Mouse (Mus musculus): Measurements from ENCODE around the gene Nfyb. TPM values are rescaled to one million over a fixed set of nuclear protein-coding genes. Genes with fewer than 3 reads are reported as not detected.

Gene Nfyb
- total and polyA plus RNA-seq, 2 experiments from 2014 or later = 26.5 to 44.0 TPM

GRCm38 (mm10) chr10:82789181-82789580 lies 25.2 kb upstream of the Nfyb start:
- no peaks in the 10 kb centered on the region for H3K9me3 ChIP-seq (ENCODE audit: low read length)
- H3K27ac ChIP-seq (ENCODE audit: low read depth, low read length) = no peak overlapping the region
- ATAC-seq (ENCODE audit: low FRiP score) (no peak), DNase-seq (ENCODE audit: low spot score) (no peak)
- no peaks in the 10 kb centered on the region for H3K36me3 ChIP-seq (ENCODE audit: insufficient read depth, low read length)
- no peaks in the 10 kb centered on the region for H3K27me3 ChIP-seq (ENCODE audit: insufficient read depth, low read length)
- TF ChIP-seq CTCF (IDR thresholded peaks at IDR 0.05) = no peak
- H3K4me3 ChIP-seq (ENCODE audit: low read depth, low read length) = no peak overlapping the region
- H3K4me2 ChIP-seq (ENCODE audit: low read depth, low read length, poor library complexity, severe bottlenecking) = no peak overlapping the region
- no peaks in the 10 kb centered on the region for H3K4me1 ChIP-seq (ENCODE audit: insufficient read depth, low read length)
- H3K9ac ChIP-seq (replicated peaks; ENCODE audit: low read length, poor library complexity, severe bottlenecking) = no peak overlapping the region

- Histone ChIP-seq H3K9ac (replicated peaks; ENCODE audit: low read length, poor library complexity, severe bottlenecking) (no peak overlapping the region), H3K9me3 (ENCODE audit: low read length) (no peaks in the 10 kb centered on the region), H3K4me2 (ENCODE audit: low read depth, low read length, poor library complexity, severe bottlenecking) (no peak overlapping the region), H3K4me3 (ENCODE audit: low read depth, low read length) (no peak overlapping the region), H3K4me1 (ENCODE audit: insufficient read depth, low read length) (no peaks in the 10 kb centered on the region), H3K27ac (ENCODE audit: low read depth, low read length) (no peak overlapping the region), H3K27me3 (ENCODE audit: insufficient read depth, low read length) (no peaks in the 10 kb centered on the region), H3K36me3 (ENCODE audit: insufficient read depth, low read length) (no peaks in the 10 kb centered on the region)
- no peak for DNase-seq (ENCODE audit: low spot score)
- no peak for ATAC-seq (ENCODE audit: low FRiP score)
- no peak for TF ChIP-seq CTCF (IDR thresholded peaks at IDR 0.05)
- WGBS = 34% methylated on average over 2 of the region's 2 CpGs
Measured at GRCm38 (mm10) chr10:82782472-82782871, 18.5 kb upstream of the Nfyb start.

GRCm38 (mm10) chr10:82780816-82781215 lies 16.9 kb upstream of the Nfyb start:
- ATAC-seq (ENCODE audit: low FRiP score) = no peak

GRCm38 (mm10) chr10:82780322-82780721 lies 16.4 kb upstream of the Nfyb start:
- no peak for ATAC-seq (ENCODE audit: low FRiP score)
- Histone ChIP-seq H3K36me3 (ENCODE audit: insufficient read depth, low read length) (no peaks in the 10 kb centered on the region), H3K27me3 (ENCODE audit: insufficient read depth, low read length) (no peaks in the 10 kb centered on the region), H3K9ac (replicated peaks; ENCODE audit: low read length, poor library complexity, severe bottlenecking) (no peak overlapping the region), H3K4me3 (ENCODE audit: low read depth, low read length) (no peak overlapping the region), H3K9me3 (ENCODE audit: low read length) (no peaks in the 10 kb centered on the region), H3K4me2 (ENCODE audit: low read depth, low read length, poor library complexity, severe bottlenecking) (no peak overlapping the region), H3K4me1 (ENCODE audit: insufficient read depth, low read length) (no peaks in the 10 kb centered on the region), H3K27ac (ENCODE audit: low read depth, low read length) (no peak overlapping the region)
- WGBS = 96% methylated on average over 3 of the region's 3 CpGs
- no peak for TF ChIP-seq CTCF (IDR thresholded peaks at IDR 0.05)
- DNase-seq (ENCODE audit: low spot score) = no peak

More at GRCm38 (mm10) chr10:82780816-82781215, 16.9 kb upstream of the Nfyb start:
- H3K9me3 ChIP-seq (ENCODE audit: low read length) = no peaks in the 10 kb centered on the region
- H3K9ac ChIP-seq (replicated peaks; ENCODE audit: low read length, poor library complexity, severe bottlenecking) = no peak overlapping the region
- no peak overlapping the region for H3K4me2 ChIP-seq (ENCODE audit: low read depth, low read length, poor library complexity, severe bottlenecking)
- H3K4me3 ChIP-seq (ENCODE audit: low read depth, low read length) = no peak overlapping the region
- TF ChIP-seq CTCF (IDR thresholded peaks at IDR 0.05) = no peak
- H3K27me3 ChIP-seq (ENCODE audit: insufficient read depth, low read length) = no peaks in the 10 kb centered on the region
- no peak for DNase-seq (ENCODE audit: low spot score)
- H3K36me3 ChIP-seq (ENCODE audit: insufficient read depth, low read length) = no peaks in the 10 kb centered on the region
- H3K4me1 ChIP-seq (ENCODE audit: insufficient read depth, low read length) = no peaks in the 10 kb centered on the region
- H3K27ac ChIP-seq (ENCODE audit: low read depth, low read length) = no peak overlapping the region

- Histone ChIP-seq H3K27me3 (ENCODE audit: insufficient read depth, low read length) (no peaks in the 10 kb centered on the region), H3K4me1 (ENCODE audit: insufficient read depth, low read length) (no peaks in the 10 kb centered on the region), H3K27ac (ENCODE audit: low read depth, low read length) (no peak overlapping the region), H3K4me2 (ENCODE audit: low read depth, low read length, poor library complexity, severe bottlenecking) (no peak overlapping the region), H3K9me3 (ENCODE audit: low read length) (no peaks in the 10 kb centered on the region), H3K36me3 (ENCODE audit: insufficient read depth, low read length) (no peaks in the 10 kb centered on the region), H3K9ac (replicated peaks; ENCODE audit: low read length, poor library complexity, severe bottlenecking) (no peak overlapping the region), H3K4me3 (ENCODE audit: low read depth, low read length) (no peak overlapping the region)
- DNase-seq (ENCODE audit: low spot score) = no peak
- WGBS = 96% methylated on average over 14 of the region's 14 CpGs
- no peak for ATAC-seq (ENCODE audit: low FRiP score)
- TF ChIP-seq CTCF (IDR thresholded peaks at IDR 0.05) = no peak
Measured at GRCm38 (mm10) chr10:82779831-82780230, 15.9 kb upstream of the Nfyb start.

- Histone ChIP-seq H3K36me3 (ENCODE audit: insufficient read depth, low read length) (no peaks in the 10 kb centered on the region), H3K9ac (replicated peaks; ENCODE audit: low read length, poor library complexity, severe bottlenecking) (no peak overlapping the region), H3K27me3 (ENCODE audit: insufficient read depth, low read length) (no peaks in the 10 kb centered on the region), H3K9me3 (ENCODE audit: low read length) (no peaks in the 10 kb centered on the region), H3K4me2 (ENCODE audit: low read depth, low read length, poor library complexity, severe bottlenecking) (no peak overlapping the region), H3K4me3 (ENCODE audit: low read depth, low read length) (no peak overlapping the region), H3K27ac (ENCODE audit: low read depth, low read length) (no peak overlapping the region), H3K4me1 (ENCODE audit: insufficient read depth, low read length) (no peaks in the 10 kb centered on the region)
- TF ChIP-seq CTCF (IDR thresholded peaks at IDR 0.05) = no peak
- ATAC-seq (ENCODE audit: low FRiP score) = no peak
- 71% methylated on average over 8 of the region's 8 CpGs for WGBS
- DNase-seq (ENCODE audit: low spot score) = no peak
Measured at GRCm38 (mm10) chr10:82778791-82779549, 15.0 kb upstream of the Nfyb start.

Measured in midbrain, postnatal 0 days (tissue).